Mouse (Mus musculus): Measurements from ENCODE around the gene Gm5127. TPM values are rescaled to one million over a fixed set of nuclear protein-coding genes. Genes with fewer than 3 reads are reported as not detected.

The Gm5127 gene
- polyA plus RNA-seq (2012; rRNA removed): not detected in 2 replicates

GRCm38 (mm10) chrX:106582886-106583285 is at the start of gene Gm5127:
Gene Gm5127, plus strand, starts transcription at chrX:106583186.

GRCm38 (mm10) chrX:106603386-106603785 is 20.4 kb downstream of the Gm5127 start, which contains the start of gene Cysltr1:
Gene Cysltr1, minus strand, starts transcription at chrX:106603679.

Other genes starting within 250 kb of the Gm5127 start
- gene Fndc3c1, start 97.8 kb upstream of the Gm5127 start, polyA plus RNA-seq (2012; rRNA removed): not detected in 2 replicates
- 0.58 and 0.59 TPM in 2 replicates for gene Cysltr1, start 20.5 kb downstream of the Gm5127 start, polyA plus RNA-seq (2012; rRNA removed)